Mouse (Mus musculus): Measurements from ENCODE around the gene Chic2. TPM values are rescaled to one million over a fixed set of nuclear protein-coding genes. Genes with fewer than 3 reads are reported as not detected.

Chic2 gene
- polyA plus RNA-seq, 1 experiment from 2014 or later: 34.4 TPM

DNA sequence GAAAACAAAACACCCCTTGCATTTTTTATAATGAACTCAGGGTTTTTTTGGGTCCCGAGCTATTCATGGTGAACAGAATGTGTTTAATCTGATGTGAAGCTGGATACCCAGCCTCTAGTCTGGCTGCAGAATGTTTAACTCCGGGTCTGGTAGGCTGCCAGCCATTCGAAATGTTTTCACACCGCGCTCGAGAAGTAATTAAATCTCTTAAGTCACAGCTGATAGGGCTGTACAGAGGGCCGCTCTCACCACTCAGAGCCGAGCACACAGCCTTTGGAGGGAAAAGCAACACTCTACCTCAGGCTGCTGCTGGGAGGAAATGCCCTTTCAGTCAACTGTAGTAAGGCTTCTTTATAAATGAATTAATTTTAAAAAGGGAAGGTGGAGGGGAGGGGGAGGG lies 49.6 kb downstream of the Chic2 start:
- 76% methylated on average over 8 of the region's 8 CpGs for WGBS
- H3K27me3 ChIP-seq (ENCODE audit: poor library complexity, severe bottlenecking): peaks cover 65% of the 10 kb centered on the region

GRCm38 (mm10) chr5:74984101-74984500 lies 60.5 kb downstream of the Chic2 start:
- DNase-seq (ENCODE audit: extremely low spot score, low spot score): no peak
- no peak overlapping the region for H3K4me3 ChIP-seq
- no peaks in the 10 kb centered on the region for H3K36me3 ChIP-seq (replicated peaks)
- H3K27ac ChIP-seq: 0 out of 2 replicates have a peak overlapping the region, but pooled peaks have one; percentile 52
- 9% methylated on average over 5 of the region's 5 CpGs for WGBS
- peaks cover 11% of the 10 kb centered on the region; the same call in 1 of the 2 replicates for H3K9me3 ChIP-seq
- peaks cover 60% of the 10 kb centered on the region for H3K4me1 ChIP-seq
- peaks cover 84% of the 10 kb centered on the region for H3K27me3 ChIP-seq (ENCODE audit: poor library complexity, severe bottlenecking)

More for the DNA sequence above, 49.6 kb downstream of the Chic2 start:
- Histone ChIP-seq H3K4me1 (peaks cover 26% of the 10 kb centered on the region), H3K9me3 (peaks cover 33% of the 10 kb centered on the region), H3K4me3 (no peak overlapping the region), H3K36me3 (replicated peaks) (peaks cover 33% of the 10 kb centered on the region), H3K27ac (no peak overlapping the region)
- DNase-seq (ENCODE audit: extremely low spot score, low spot score): no peak

GRCm38 (mm10) chr5:74980574-74980973 lies 64.0 kb downstream of the Chic2 start:
- H3K4me3 ChIP-seq: no peak overlapping the region
- no peak for DNase-seq (ENCODE audit: extremely low spot score, low spot score)
- H3K27me3 ChIP-seq (ENCODE audit: poor library complexity, severe bottlenecking): peaks cover 98% of the 10 kb centered on the region
- peak overlapping the region; percentile 66 for H3K27ac ChIP-seq
- 14% methylated on average over 4 of the region's 4 CpGs for WGBS
- H3K36me3 ChIP-seq (replicated peaks): no peaks in the 10 kb centered on the region
- no peaks in the 10 kb centered on the region for H3K9me3 ChIP-seq
- H3K4me1 ChIP-seq: peaks cover 72% of the 10 kb centered on the region

- Histone ChIP-seq H3K27ac (peak overlapping the region; percentile 81; the same call in 1 of the 2 replicates), H3K4me1 (peaks cover 74% of the 10 kb centered on the region), H3K9me3 (no peaks in the 10 kb centered on the region), H3K4me3 (peak overlapping the region; percentile 24; the same call in 1 of the 2 replicates), H3K36me3 (replicated peaks) (no peaks in the 10 kb centered on the region), H3K27me3 (ENCODE audit: poor library complexity, severe bottlenecking) (peaks cover 98% of the 10 kb centered on the region)
- DNase-seq (ENCODE audit: extremely low spot score, low spot score): no peak
- 1% methylated on average over 7 of the region's 7 CpGs for WGBS
Observed at GRCm38 (mm10) chr5:74980154-74980553, 64.4 kb downstream of the Chic2 start.

DNA sequence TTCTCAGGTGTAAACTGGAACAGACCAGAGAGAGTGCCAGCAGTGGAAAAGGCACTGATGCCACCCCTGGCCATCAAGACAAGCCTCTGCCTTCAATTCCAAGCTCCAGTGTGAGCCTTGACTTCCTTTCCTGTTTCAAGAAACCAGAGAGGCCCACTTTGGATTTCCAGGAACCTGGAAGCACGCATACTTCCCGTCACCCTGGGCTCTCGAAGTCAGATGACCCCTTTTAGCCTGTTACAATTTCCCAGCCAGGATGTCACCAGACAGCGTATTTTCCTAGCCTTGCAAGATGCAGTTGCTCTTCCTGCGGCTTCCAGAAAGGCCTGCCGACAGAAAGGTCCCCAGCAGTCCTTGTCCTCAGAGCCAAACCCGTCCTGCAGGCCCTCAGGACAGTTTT lies 65.0 kb downstream of the Chic2 start:
- Histone ChIP-seq H3K27ac (peak overlapping the region; percentile 81), H3K36me3 (replicated peaks) (no peaks in the 10 kb centered on the region), H3K4me1 (peaks cover 74% of the 10 kb centered on the region), H3K27me3 (ENCODE audit: poor library complexity, severe bottlenecking) (peaks cover 98% of the 10 kb centered on the region), H3K4me3 (peak overlapping the region; percentile 24; the same call in 1 of the 2 replicates), H3K9me3 (no peaks in the 10 kb centered on the region)
- WGBS: 20% methylated on average over 7 of the region's 7 CpGs
- DNase-seq (ENCODE audit: extremely low spot score, low spot score): no peak

DNA sequence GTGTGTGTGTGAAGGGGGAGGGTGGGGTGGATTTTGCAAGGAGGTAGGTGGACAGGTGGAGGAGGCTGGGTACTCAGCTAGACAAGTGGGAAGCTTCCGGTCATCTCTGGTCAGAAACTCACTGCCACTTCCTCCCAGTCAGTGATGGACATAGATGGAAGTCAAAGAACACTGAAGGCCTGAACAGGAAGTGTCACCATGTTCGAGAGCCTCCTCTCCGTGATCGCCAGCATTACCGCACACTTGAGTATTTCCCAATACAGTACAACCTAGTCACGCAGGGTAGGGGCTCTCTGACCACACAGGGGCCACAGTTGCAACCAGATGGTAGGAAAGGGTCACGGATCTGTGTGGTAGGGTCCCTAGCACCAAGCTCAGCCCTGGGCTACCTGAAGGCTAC lies 69.1 kb downstream of the Chic2 start:
- no peaks in the 10 kb centered on the region for H3K36me3 ChIP-seq (replicated peaks)

GRCm38 (mm10) chr5:74974726-74975411 lies 69.7 kb downstream of the Chic2 start:
- Histone ChIP-seq H3K27me3 (ENCODE audit: poor library complexity, severe bottlenecking) (peaks cover 94% of the 10 kb centered on the region), H3K27ac (peak overlapping the region; percentile 65; the same call in 1 of the 2 replicates)
- DNase-seq (ENCODE audit: extremely low spot score, low spot score): no peak

More for the DNA sequence above, 69.1 kb downstream of the Chic2 start:
- WGBS: 92% methylated on average over 7 of the region's 7 CpGs
- no peak overlapping the region for H3K27ac ChIP-seq
- peaks cover 96% of the 10 kb centered on the region for H3K27me3 ChIP-seq (ENCODE audit: poor library complexity, severe bottlenecking)
- peaks cover 49% of the 10 kb centered on the region for H3K4me1 ChIP-seq
- no peaks in the 10 kb centered on the region for H3K9me3 ChIP-seq
- no peak for DNase-seq (ENCODE audit: extremely low spot score, low spot score)
- H3K4me3 ChIP-seq: no peak overlapping the region

GRCm38 (mm10) chr5:74974061-74974581 lies 70.5 kb downstream of the Chic2 start:
- Histone ChIP-seq H3K4me1 (peaks cover 35% of the 10 kb centered on the region), H3K27ac (peak overlapping the region; percentile 65), H3K4me3 (no peak overlapping the region), H3K36me3 (replicated peaks) (no peaks in the 10 kb centered on the region), H3K9me3 (no peaks in the 10 kb centered on the region), H3K27me3 (ENCODE audit: poor library complexity, severe bottlenecking) (peaks cover 87% of the 10 kb centered on the region)
- no peak for DNase-seq (ENCODE audit: extremely low spot score, low spot score)
- 57% methylated on average over 22 of the region's 22 CpGs for WGBS

More at GRCm38 (mm10) chr5:74974726-74975411, 69.7 kb downstream of the Chic2 start:
- Histone ChIP-seq H3K36me3 (replicated peaks) (no peaks in the 10 kb centered on the region), H3K4me3 (no peak overlapping the region), H3K4me1 (peaks cover 43% of the 10 kb centered on the region), H3K9me3 (no peaks in the 10 kb centered on the region)
- WGBS: 63% methylated on average over 12 of the region's 12 CpGs

- H3K36me3 ChIP-seq (replicated peaks): no peaks in the 10 kb centered on the region
- peaks cover 26% of the 10 kb centered on the region for H3K4me1 ChIP-seq
- DNase-seq (ENCODE audit: extremely low spot score, low spot score): no peak
- no peak overlapping the region for H3K27ac ChIP-seq
- no peaks in the 10 kb centered on the region for H3K9me3 ChIP-seq
- no peak overlapping the region for H3K4me3 ChIP-seq
- 69% methylated on average over 7 of the region's 7 CpGs for WGBS
- peaks cover 80% of the 10 kb centered on the region for H3K27me3 ChIP-seq (ENCODE audit: poor library complexity, severe bottlenecking)
Observed at GRCm38 (mm10) chr5:74971418-74971817, 73.2 kb downstream of the Chic2 start.

DNA sequence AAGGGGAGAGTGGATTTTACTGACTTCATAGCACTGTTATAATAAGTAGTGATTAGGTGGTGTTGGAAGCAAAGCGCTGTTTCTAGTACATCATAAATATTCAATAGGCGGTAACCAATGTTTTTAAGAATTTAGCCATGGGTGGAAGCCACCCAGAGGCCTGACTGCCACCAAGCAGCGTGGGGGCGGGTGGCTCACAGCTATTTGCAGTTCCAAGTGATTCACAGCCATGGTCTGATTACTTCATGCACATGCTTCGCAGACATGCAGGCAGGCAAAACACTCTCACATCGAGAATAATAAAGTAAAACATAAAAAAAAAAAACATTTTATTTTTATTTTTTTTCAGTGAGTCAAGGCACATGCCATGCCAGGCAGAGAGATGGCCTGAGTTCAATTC lies 75.2 kb downstream of the Chic2 start:
- no peak overlapping the region for H3K4me3 ChIP-seq
- DNase-seq (ENCODE audit: extremely low spot score, low spot score): no peak
- H3K27ac ChIP-seq: no peak overlapping the region
- peaks cover 76% of the 10 kb centered on the region for H3K27me3 ChIP-seq (ENCODE audit: poor library complexity, severe bottlenecking)
- no peaks in the 10 kb centered on the region for H3K36me3 ChIP-seq (replicated peaks)
- peaks cover 16% of the 10 kb centered on the region for H3K4me1 ChIP-seq
- no peaks in the 10 kb centered on the region for H3K9me3 ChIP-seq
- 93% methylated on average over 6 of the region's 6 CpGs for whole genome bisulfite sequencing

GRCm38 (mm10) chr5:74967882-74968281 lies 76.7 kb downstream of the Chic2 start:
- 86% methylated on average over 3 of the region's 3 CpGs for WGBS
- no peak overlapping the region for H3K27ac ChIP-seq
- H3K36me3 ChIP-seq (replicated peaks): no peaks in the 10 kb centered on the region
- H3K9me3 ChIP-seq: no peaks in the 10 kb centered on the region
- H3K27me3 ChIP-seq (ENCODE audit: poor library complexity, severe bottlenecking): peaks cover 77% of the 10 kb centered on the region
- H3K4me1 ChIP-seq: peaks cover 10% of the 10 kb centered on the region; the same call in 1 of the 2 replicates
- H3K4me3 ChIP-seq: no peak overlapping the region
- no peak for DNase-seq (ENCODE audit: extremely low spot score, low spot score)

DNA sequence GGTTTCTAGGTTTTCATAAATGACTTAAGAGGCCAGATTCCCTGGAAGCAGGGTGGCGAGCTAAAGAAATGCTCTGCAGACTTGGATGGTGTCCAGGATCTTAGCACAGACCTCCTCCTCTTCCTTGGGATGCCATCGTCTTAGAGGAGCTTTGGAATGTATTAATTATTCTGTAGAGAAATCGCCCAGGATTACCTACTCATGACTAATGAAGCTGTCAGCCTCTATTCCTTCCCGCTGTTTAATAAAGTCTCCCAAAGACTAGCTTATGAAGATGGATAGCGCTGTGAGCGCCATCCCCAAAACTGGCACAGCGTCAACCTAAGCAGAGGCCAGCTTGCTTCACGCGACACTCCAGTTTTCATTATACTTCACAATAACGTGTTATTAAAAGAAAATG lies 77.7 kb downstream of the Chic2 start:
- H3K9me3 ChIP-seq: no peaks in the 10 kb centered on the region
- no peak overlapping the region for H3K27ac ChIP-seq
- 83% methylated on average over 10 of the region's 10 CpGs for WGBS
- peaks cover 77% of the 10 kb centered on the region for H3K27me3 ChIP-seq (ENCODE audit: poor library complexity, severe bottlenecking)
- no peak overlapping the region for H3K4me3 ChIP-seq
- peaks cover 10% of the 10 kb centered on the region; the same call in 1 of the 2 replicates for H3K4me1 ChIP-seq
- no peak for DNase-seq (ENCODE audit: extremely low spot score, low spot score)
- no peaks in the 10 kb centered on the region for H3K36me3 ChIP-seq (replicated peaks)

GRCm38 (mm10) chr5:74962771-74963170 lies 81.8 kb downstream of the Chic2 start:
- WGBS: 74% methylated on average over 5 of the region's 5 CpGs
- H3K36me3 ChIP-seq (replicated peaks): no peaks in the 10 kb centered on the region
- H3K27me3 ChIP-seq (ENCODE audit: poor library complexity, severe bottlenecking): peaks cover 96% of the 10 kb centered on the region

More at GRCm38 (mm10) chr5:74962771-74963170, 81.8 kb downstream of the Chic2 start:
- H3K27ac ChIP-seq: no peak overlapping the region
- H3K9me3 ChIP-seq: no peaks in the 10 kb centered on the region
- peaks cover 16% of the 10 kb centered on the region for H3K4me1 ChIP-seq
- no peak overlapping the region for H3K4me3 ChIP-seq
- no peak for DNase-seq (ENCODE audit: extremely low spot score, low spot score)

Measured in forebrain, embryonic 10.5 days (tissue).